Mouse (Mus musculus) adrenal gland, adult 8-10 months (tissue): ENCODE measurements around the gene Hacl1. TPM values are rescaled to one million over a fixed set of nuclear protein-coding genes. Genes with fewer than 3 reads are reported as not detected.
"Not testable (repeated sequence)": the region's sequence is repeated elsewhere in the genome, so short reads cannot be mapped to it uniquely, and the experiment has no call there.

Experiments used
- DNase-seq: peaks from one replicate; pipeline ENCODE4 v3.0.0; 2022
- total RNA-seq, 4 experiments: library from RNA; stranded (reverse); gene quantifications; 2 replicates each; pipeline ENCODE4 v1.2.4; 2022

Gene Hacl1
- total RNA-seq, 4 experiments from 2014 or later = 30.2 to 50.3 (median 41.6) TPM

DNA sequence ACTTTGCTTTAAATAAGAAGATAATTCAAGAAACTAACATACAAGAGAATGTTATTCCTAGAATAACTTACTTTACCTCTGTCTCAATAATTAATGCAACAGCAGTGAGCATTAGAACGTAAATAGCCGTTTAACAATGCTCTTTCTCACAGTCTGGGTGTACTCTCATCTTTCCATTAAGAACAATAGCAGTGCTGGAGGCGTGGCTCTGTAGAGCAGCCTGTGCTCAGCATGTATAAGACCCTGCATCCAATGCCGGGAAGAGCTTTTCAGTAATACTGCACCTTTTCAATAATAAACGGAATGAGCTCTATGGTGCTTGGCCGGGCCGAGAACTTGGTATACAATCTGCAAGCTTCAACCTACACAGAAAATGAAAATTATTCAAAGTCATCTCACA lies 10.4 kb downstream of the Hacl1 start:
- no peak for DNase-seq

DNA sequence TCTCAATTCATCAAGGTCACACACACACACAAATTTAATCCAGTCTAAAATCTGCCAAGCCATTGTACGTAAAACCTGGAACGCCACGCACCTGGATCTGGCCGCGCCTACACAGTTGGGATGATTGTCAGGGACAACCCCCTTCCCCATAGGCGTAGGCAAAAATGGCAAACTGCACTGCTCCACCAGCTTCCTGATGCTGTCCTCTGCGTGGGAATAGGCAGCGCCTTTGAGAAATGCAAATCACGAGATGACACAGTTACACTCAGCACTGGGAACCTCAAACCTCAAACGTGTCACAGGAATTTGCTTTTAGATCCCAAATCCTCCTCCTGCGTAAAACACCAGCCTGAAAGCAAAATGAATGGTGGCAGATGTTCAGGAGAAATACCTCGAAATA lies 18.3 kb downstream of the Hacl1 start:
- no peak for DNase-seq

DNA sequence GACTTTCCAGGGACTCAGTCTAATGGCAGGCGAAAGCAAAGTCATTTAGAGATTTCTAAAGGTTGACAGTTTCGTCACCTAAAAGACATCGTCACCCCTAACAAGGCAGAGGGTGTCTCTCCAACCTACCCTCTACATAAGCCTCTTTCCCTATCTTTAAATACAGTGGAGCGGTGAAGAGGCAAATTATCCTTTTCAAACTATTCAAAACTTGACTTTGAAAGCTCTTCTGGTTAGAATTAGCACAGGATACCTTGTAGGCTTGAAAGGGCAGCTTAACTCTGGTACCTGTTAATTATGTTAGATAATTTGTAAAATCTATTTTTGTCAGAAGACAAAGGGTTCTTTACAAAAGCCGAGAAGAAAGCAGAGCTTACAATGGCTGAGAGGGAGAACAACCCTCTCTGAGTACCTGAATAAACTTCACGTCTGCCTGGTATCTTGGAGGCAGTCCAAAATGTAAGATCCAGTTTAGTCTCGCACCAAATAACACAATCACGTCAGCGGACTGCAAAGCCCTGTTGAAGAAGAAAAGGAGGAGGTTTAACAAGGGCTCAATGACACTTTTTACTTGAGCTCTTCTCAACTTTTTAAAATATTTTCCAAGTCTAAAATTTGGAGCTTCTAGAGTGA lies 20.4 kb downstream of the Hacl1 start:
- DNase-seq = no peak

DNA sequence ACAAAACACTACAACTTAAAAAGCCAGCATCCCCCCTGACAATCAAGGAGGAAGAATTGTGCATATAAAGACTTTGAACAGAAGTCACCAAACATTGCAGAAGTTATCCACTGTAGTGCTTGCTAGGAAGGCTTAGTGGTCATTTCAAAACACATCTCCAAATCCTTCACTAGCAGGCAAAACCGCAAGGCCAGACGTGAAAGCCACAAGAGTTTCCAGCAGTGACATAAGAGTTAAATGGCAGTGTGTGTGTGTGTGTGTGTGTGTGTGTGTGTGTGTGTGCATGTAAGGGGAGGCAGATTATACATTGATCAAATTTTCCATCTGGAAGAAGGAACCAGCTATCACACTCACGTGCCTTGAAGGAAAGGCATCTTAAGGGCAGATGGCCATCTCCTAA lies 23.1 kb downstream of the Hacl1 start:
- DNase-seq = no peak

DNA sequence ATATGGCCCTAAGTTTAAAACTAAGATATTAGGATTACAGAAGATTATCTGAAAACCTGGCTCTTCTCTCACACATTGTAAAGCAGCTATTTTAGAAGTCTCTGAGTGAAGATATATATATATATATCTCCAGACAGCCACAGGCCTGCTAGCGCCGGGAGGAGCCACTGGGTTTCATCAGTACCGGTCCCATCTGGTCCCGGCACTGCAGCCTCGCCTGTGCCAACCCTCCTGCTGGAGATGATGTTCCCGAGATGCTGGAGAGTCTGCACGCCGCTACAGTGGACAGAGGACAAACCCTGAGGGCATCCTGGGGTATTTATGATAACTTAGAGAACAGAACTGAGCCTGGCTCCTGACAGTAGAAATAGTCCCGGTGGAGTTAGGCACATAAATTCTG lies 23.9 kb downstream of the Hacl1 start:
- no peak for DNase-seq

DNA sequence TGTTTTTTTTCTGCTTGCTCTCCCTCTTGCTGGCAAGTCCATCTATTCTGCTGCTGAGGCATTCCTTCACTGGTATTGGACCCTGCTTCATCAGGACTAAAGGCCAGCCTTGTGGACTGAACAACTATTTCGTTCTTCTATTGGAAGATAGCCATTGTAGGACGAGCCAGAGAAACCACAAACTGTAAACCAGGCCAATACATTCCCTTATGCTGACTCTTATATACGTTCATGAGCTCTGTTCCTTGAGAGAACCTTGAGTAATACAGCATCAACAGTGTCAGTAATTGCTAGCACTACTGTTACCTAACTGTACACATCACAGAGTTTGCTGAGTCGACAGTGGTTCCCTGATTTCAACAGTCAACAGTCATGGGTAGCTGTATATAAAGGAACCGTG lies 27.4 kb downstream of the Hacl1 start:
- no peak for DNase-seq

DNA sequence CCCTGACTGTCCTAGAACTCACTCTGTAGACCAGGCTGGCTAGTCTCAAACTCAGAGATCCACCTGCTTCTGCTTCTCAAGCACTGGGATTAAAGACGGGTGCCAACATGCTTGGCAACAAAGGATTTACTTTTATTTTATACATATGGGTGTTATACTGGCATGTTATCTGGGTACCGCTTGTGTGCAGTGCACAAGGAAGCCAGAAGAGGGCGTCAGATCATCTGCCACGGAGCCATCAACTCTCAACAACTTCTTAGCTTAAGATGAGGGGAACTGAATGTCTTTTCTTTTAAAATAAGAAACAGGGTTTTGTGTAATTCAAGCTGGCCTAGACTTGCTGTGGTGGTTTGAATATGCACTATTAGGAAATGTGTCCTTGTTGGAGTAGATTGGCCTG lies 29.1 kb downstream of the Hacl1 start:
- DNase-seq = no peak

DNA sequence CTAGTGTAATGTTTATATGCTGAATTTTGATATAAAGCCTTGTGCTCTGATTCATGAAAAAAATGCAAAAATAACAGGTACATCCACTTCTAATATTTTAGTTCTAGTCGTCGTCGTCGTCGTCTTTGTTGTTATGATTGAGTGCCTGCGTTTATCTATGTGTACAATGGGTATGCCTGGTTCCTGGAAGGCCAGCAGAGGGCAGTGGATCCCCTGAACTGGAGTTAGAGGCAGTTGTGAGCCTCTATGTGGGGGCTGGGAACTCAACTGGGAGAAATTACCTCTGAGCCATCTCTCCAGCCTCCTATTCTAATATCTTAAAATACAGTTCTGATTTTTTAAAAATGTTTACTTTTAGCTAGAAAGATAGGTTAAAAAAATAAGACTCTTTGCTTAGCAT lies 35.6 kb downstream of the Hacl1 start:
- DNase-seq = no peak

DNA sequence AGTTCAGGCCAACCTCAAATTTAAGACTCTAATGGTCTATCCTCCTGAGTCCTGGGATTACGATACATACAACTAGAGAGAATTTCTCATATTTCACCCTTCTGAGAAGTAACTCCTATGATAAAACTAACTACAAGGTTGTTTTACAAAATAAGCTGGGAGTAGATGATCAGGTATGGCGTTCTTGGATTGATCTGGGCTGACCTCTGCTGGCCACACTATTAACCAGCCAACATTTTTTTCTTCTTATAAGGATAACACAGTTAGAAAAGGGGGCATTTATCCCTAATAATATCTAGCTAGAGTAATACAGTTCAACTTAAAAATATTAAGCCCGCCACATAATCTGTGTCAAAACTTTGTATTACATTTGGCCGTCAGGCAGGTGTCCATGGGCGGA lies 36.2 kb downstream of the Hacl1 start:
- DNase-seq = no peak

DNA sequence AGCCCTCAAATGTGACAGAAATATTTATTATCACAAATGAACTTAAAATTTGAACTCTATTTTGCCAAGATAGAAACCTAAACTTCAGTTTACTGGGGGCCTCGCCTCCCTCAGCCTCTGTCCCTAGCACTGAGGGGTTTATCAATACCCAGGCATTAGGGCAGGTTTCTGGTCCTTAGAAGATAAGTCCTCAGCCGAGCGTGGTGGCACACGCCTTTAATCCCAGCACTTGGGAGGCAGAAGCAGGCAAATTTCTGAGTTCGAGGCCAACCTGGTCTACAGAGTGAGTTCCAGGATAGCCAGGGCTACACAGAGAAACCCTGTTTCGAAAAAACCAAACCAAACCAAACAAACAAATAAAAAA lies 38.5 kb downstream of the Hacl1 start:
- DNase-seq = not testable (repeated sequence)

DNA sequence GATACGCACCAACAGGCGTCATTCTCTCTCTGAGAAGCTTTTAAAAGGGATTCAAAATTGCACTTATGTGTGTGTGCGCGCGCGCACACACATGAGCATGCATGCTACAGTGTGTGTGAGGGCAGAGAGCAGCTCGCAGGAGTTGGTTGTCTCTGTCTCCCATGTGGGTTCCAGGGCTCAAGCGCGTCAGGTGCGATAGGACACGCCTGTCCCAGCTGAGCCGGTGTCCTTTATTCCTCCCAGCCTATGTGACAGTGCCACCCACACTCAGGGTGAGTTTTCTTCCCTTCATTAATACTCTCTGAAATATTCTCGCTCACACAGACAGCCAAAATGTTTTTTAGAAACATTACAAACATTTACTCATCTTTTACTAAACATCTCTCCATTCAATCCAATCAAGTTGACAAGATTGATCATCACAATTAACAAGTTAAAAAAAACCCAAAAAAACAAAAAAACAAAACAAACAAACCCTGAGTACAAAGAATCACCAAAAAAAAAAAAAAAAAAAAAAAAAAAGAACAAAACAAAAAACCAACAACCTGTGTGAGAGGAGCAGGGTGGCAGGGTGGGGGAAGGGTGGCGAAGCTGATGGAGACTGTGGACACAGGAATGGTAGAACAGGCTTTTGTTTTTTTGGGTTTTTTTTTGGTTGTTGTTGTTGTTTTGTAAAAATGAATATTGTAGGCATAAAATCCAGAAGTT lies 39.0 kb downstream of the Hacl1 start:
- no peak for DNase-seq

DNA sequence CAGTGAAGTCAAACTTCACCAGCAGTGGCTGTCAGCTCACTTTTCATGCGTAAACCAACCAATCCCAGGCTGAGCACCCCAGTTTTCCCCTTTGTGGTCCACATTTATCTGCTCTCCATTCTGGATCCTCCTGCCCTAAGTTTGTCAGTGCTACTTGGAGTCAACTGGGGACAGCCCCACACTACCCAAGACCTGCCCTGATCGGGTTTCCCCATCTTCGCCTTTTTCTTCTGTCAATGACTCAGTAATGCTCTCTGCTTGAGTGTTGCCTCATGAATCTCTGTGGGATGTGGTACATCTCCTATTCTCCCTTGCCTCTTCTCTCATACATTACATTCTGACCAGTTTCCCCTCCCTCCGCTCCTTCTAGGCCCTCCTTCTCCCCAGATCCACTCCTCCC lies 43.6 kb downstream of the Hacl1 start:
- DNase-seq = no peak

DNA sequence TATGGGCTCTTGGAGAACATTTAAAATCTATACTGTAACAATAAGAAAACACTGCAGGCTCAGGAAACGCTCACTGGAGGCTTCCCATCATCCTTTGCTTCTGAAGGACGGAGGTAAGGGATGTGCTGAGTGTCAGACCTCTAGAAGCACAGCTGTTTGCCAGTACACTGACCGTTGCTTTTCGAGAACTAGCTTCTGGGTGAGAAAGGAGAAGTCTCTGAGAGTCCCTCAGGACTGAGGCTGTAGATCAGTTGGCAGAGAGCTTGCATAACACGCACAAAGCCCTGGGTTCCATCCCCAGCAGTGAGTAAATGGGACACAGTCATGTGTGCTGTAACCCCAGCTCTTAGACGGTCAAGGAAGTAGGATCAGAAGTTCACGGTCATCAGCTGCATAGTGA lies 44.7 kb downstream of the Hacl1 start:
- DNase-seq = no peak

DNA sequence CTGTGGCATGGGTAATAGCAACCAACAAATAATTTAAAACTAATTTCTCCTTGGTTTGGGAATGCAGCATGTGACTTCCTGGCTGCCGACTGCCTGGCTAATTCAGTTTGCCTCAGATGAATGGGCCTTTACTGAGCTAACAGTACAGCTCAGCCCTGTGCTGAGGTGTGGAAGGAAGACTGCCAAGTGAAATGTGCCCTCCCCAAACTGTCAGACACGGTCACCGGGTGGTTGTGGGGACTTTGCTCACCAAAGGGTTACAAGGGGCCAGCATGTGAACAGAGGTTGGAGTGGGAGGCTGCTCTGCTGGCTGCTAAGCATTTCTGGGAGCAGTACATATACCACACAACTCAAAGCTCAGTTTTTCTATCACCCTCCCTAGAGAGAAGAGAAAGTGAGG lies 46.4 kb downstream of the Hacl1 start:
- no peak for DNase-seq

DNA sequence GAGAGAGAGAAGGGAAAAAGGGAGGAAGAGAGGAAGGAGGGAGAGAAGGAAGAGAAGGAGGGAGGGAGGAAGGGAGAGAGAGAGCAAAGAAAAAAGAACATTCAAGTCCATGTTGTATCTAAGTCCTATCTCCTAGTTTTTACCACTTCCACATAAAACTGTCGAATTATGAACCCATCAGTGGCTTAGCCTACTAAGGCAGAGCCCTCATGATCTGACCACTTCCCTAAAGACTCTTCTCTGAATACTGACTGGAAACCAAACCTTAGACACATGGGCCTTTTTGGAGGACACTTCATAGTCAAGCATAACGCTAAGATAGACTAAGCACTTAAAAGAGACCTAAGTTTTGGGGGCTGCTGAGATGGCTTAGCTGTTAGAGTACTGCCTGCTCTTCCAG lies 48.0 kb downstream of the Hacl1 start:
- DNase-seq = no peak

DNA sequence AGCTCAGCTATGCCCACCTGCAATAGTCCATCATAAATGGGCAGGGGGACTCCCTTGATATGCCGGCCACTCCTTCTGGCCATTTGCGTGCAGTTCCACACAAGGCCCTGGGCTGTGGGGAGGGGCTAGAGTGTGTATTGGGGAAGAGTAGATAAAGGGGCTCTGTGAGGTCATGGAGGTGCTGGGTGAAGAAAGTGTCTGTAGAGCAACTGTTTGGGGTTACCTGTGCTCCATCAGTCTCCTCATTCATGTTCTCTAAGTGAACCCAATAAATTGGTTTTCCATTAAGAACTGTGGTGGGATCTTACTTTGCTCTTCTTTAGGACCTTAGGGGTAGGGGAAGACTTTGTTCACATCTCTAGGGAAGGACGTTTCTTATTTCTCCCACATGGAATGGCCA lies 49.8 kb downstream of the Hacl1 start, which contains the start of gene Colq:
Gene Colq, minus strand, starts transcription at position 101 of the 400 bp plus-strand sequence.
- no peak for DNase-seq

DNA sequence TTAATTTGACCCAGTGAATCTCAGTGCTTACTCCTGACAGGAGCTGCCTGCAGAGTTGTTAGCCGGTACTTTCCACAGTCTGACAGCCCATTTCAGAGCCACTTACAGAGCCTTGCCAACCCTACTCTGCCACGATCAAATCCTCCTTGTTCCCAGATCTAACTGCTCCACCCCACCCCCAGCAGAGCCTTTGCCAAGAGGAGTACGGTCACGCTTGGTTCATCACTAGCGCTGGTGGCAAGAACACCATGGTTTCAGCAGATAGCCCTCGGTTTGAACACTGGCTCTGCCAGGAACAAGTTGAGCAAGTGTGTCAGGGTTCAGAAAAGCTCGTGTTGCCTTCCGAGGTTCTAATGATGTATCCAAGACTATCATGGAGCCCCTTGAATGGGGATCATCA lies 54.6 kb downstream of the Hacl1 start:
- no peak for DNase-seq

DNA sequence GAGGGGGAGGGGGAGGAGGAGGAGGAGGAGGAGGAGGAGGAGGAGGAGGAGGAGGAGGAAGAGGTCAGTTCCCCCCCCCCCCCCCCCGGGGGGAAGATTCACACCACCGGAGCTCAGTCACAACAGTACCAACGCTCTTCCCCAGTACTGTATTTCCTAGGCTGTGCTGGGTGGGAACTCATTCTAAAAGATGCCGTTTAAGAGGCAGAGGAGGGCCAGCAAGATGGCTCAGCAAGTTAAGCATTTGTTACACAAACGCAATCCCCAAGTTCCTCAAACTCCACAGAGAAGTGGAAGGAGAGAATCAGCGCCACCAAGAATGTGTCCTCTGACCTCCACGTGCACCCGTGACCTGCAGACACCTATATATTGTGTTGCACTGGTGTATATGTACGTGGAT lies 58.0 kb downstream of the Hacl1 start:
- DNase-seq = no peak

DNA sequence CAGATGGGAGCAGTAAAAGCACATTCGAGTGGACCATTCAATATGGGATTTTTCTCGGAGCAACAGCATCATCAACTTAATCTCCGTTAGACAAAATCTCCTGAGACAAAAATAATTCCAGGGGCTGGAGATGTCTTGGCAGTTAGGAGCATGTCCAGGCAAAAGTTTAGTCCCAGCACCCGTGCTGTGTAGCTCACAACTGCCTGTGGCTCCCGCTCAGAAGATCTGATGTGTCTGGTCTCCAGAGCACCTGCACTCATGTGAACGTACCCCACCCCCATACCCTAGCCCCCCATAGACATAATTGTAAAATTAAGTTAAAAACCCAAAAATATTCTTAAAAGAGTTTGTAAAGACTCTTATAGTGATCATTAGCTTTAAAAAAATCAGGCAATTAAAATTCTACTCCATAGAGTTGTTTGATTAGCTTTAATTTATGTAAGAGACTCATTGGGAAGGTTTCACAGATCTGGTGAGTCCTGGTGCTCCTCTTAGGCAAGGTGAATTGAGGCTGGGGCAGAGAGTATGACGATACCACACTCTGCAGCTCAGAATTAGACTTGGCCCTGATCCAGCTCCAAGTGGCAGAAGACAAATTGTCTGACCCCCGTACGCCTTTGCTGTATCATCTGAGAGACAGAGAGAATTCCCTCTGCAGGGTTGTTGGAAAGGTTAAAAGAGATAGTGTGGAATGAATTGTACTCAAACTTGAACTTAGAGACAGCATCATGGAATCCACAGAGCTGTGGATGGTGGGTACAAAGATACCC lies 62.9 kb downstream of the Hacl1 start:
- DNase-seq = no peak

DNA sequence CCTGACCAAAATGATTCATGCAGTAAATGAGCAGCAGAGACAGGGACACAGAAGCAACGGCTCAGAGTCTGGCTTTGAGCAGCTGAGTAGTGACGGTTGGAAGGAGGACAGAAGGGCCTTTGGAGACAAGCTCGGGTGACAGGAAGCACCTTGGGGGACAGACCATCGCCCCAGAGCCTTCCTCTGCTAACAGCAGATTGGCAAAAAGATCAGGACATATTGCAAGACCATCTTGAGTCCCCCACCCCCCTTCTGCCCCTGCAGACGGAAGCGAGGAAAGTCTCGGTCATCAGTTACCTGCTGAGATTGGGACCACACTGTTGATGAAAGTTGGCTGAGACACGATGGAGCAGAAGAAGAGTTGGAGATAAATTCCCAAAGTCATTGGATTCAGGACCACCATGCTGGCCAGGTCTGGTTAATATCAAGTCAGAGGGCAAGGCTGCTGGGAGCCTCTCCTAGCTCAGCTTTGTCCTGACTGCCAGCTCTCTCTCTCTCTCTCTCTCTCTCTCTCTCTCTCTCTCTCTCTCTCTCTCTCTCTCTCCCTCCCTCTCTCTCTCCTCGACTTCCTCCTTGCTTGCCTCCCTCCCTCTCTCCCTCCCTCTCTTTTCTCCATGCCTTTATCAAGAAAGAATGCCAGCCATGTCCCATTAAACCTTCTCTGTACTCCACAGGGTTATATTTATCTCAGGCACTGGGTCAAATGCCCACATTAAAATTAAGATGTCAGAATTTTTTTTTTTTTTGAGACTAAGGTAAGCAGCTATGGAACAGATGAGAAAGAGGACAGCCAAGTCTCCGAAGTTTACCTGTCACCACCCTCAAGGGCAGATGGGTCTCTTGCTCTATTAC lies 64.0 kb downstream of the Hacl1 start:
- no peak for DNase-seq

DNA sequence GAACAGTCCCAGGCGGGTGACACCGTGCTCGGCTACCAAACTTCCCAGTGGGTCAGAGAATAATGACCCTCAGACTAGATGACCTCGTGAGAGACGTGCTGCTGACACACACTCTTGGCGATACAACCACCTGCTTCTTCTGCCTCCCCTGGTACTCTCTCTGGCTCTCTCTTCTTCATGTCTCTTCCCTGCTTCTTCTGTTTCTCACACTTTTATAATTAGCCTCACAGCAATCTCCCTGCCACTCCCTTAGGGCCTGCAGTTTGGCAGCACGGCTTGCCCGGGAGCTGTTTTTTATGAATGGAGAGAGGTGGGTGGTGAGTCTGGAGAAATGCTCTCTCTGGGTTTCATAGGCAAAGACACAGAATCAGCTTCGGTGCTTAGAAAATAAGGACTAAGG lies 65.2 kb downstream of the Hacl1 start:
- no peak for DNase-seq

DNA sequence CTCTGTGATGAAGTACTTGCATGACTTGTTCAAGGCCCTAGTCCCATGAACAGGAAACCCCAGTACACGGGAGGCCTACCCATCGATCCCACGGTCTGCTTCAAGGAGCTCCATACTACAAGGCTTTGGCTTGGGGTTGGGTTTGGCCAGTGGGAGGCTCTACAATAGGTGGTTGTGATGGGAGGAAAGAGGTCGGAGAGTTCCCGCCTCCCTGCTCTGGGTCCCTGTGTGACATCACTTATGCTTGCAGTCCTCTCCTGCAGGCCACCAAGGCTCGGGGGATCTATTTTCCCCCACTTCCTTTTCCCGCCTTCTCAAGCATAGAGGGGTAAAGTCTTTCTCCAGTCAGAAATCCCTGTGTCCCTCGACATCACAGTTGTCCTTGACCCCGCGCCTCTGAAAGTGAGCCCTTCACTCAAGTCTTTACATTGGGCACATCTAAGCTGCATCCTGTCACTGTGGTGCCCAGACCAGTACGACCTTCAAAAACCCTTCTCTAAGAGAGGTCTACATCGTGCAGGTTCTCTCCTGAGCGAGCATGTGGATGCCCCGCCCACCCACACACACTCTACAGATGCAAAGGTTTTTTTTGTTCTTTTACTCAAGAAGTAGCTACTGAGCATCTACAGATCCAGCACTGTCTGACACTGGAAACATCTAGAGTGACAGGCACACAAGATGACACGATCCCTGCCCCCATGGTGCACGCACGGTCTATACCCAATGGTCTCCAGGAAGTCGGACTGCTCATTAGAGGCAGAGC lies 66.0 kb downstream of the Hacl1 start:
- no peak for DNase-seq
